Mouse (Mus musculus) small intestine, adult 2 months (tissue): ENCODE data around the gene Lrrc74a.

Experiments
- CTCF ChIP-seq: fragments of 200-500 bp; IDR thresholded peaks from 2 replicates; pipeline ENCODE4 v1.5.1; 2012; ENCODE audit warnings: low read depth, mild to moderate bottlenecking, control low read depth, inconsistent platforms, low read length, moderate library complexity, mixed read lengths; ENCODE audit not compliant: insufficient replicate concordance, insufficient read length; ENCODE audit errors: extremely low read depth
- POLR2A ChIP-seq: fragments of 200-500 bp; IDR thresholded peaks from 2 replicates; pipeline ENCODE4 v1.6.1; 2012; ENCODE audit warnings: low read depth, mild to moderate bottlenecking, control low read depth, inconsistent platforms, low read length, moderate library complexity

DNA sequence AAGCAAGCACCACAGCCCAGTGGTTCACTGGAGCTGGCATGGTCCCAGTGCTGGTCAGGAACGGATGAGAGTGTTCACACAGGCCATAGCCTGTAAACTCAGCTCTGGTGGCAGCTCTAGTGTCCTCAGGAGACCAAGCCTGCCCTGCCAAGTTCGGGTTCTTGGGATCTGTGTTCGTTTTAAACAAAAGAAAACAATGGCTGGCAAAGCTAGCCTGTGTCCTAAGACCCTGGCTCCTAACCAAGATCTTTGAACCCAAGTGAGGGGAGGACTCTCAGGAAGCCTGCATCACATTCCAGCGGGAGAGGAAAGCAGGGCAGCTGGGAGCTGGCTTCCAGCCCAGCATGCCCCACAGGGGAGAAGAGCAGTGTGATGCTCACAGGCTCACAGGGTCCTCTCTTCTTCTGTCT lies 36.1 kb downstream of the Lrrc74a start:
- TF ChIP-seq CTCF, result no peak
- TF ChIP-seq POLR2A, result no peak
